Mouse (Mus musculus): ENCODE results near the gene Gli3.

GRCm38 (mm10) chr13:15550027-15550602 is 87.1 kb downstream of the Gli3 start:
- no peak for TF ChIP-seq CTCF (IDR thresholded peaks at IDR 0.05; ENCODE audit: borderline replicate concordance, extremely low read depth, insufficient read depth, insufficient read length)
- TF ChIP-seq POLR2A (IDR thresholded peaks at IDR 0.05; ENCODE audit: borderline replicate concordance, extremely low read depth, insufficient read depth, insufficient read length, poor library complexity, severe bottlenecking): no peak
